Mouse (Mus musculus) heart, embryonic 14.5 days (tissue): ENCODE data around the gene Prnp. TPM values are rescaled to one million over a fixed set of nuclear protein-coding genes. Genes with fewer than 3 reads are reported as not detected.

ENCODE experiments used
- ATAC-seq: fragments of 200-750 bp; cut with Nextera tagmentation; 2 replicates; pipeline ENCODE4 v1.8.0; 2017; ENCODE audit warnings: low read depth, moderate TSS enrichment; ENCODE audit not compliant: insufficient number of reproducible peaks, insufficient read depth, low FRiP score
- H3K27ac ChIP-seq, 2 experiments: fragments of 200-500 bp in 1 of 2; fragments of 300-500 bp in 1 of 2; sonication (generic) in 1 of 2; replicated peaks in 1 of 2; 2 replicates each; pipeline ENCODE4 v1.5.1; 2012 to 2014; ENCODE audit warnings: low read depth in 2 of 2, low read length in 2 of 2, control low read depth in 1 of 2, mild to moderate bottlenecking in 1 of 2, mixed read lengths in 1 of 2; ENCODE audit not compliant: control insufficient read depth in 1 of 2, insufficient read depth in 1 of 2
- H3K27me3 ChIP-seq: fragments of 300-500 bp; sonication (generic); 2 replicates; pipeline ENCODE4 v1.6.1; 2014; ENCODE audit warnings: mild to moderate bottlenecking, low read length, control low read depth; ENCODE audit not compliant: control insufficient read depth, insufficient read depth
- H3K36me3 ChIP-seq: fragments of 300-500 bp; sonication (generic); 2 replicates; pipeline ENCODE4 v1.6.1; 2014; ENCODE audit warnings: mild to moderate bottlenecking, control low read depth, low read length, mixed read lengths; ENCODE audit not compliant: control insufficient read depth, insufficient read depth
- H3K4me1 ChIP-seq, 2 experiments: fragments of 200-500 bp in 1 of 2; fragments of 300-500 bp in 1 of 2; sonication (generic) in 1 of 2; 2 replicates each; pipeline ENCODE4 v1.6.1; 2012 to 2014; ENCODE audit warnings: low read length in 2 of 2, control low read depth in 1 of 2, mixed read lengths in 1 of 2; ENCODE audit not compliant: control insufficient read depth in 2 of 2, insufficient read depth in 2 of 2
- H3K4me2 ChIP-seq: fragments of 300-500 bp; sonication (generic); 2 replicates; pipeline ENCODE4 v1.6.1; 2014; ENCODE audit warnings: mild to moderate bottlenecking, low read length
- H3K4me3 ChIP-seq, 2 experiments: fragments of 200-500 bp in 1 of 2; fragments of 300-500 bp in 1 of 2; sonication (generic) in 1 of 2; 2 replicates each; pipeline ENCODE4 v1.5.1; 2012 to 2014; ENCODE audit warnings: low read length in 2 of 2, mild to moderate bottlenecking in 2 of 2, control low read depth in 1 of 2, low read depth in 1 of 2, moderate library complexity in 1 of 2; ENCODE audit not compliant: control insufficient read depth in 1 of 2, insufficient read depth in 1 of 2
- H3K9ac ChIP-seq: fragments of 300-500 bp; sonication (generic); 2 replicates; pipeline ENCODE4 v1.6.1; 2014; ENCODE audit warnings: mild to moderate bottlenecking, low read length
- H3K9me3 ChIP-seq: fragments of 300-500 bp; sonication (generic); 2 replicates; pipeline ENCODE4 v1.6.1; 2016; ENCODE audit warnings: low read length, control low read depth; ENCODE audit not compliant: control insufficient read depth
- WGBS: fragments of 180-500 bp; shearing (Covaris S2); extraction: QIAGEN DNeasy Blood & Tissue Kit; methylation state at CpG from one replicate; pipeline ENCODE4 v1.1.7; 2014; 5-methylcytosine and 5-hydroxymethylcytosine counted together
- polyA plus RNA-seq: library from polyadenylated mRNA; unstranded; fragments of >200 nt; fragmentation: Nextera tagmentation; extraction: Ambion mirVana; gene quantifications from 2 replicates; pipeline ENCODE4 v1.2.1, GENCODE M21; 2014

Prnp gene
- polyA plus RNA-seq, 1 experiment from 2014 or later: 75.7 TPM

- Histone ChIP-seq H3K4me1 (peaks cover 4 to 17% of the 10 kb centered on the region in 2 experiments), H3K4me3 (no peak overlapping the region), H3K27me3 (no peaks in the 10 kb centered on the region), H3K9ac (no peak overlapping the region), H3K27ac (no peak overlapping the region), H3K4me2 (no peak overlapping the region), H3K9me3 (no peaks in the 10 kb centered on the region), H3K36me3 (peaks cover 12% of the 10 kb centered on the region)
- 71% methylated on average over 7 of the region's 7 CpGs for WGBS
- no peak for ATAC-seq
Measured at GRCm38 (mm10) chr2:131932275-131932902, 22.7 kb downstream of the Prnp start.

GRCm38 (mm10) chr2:131933013-131933412 lies 23.3 kb downstream of the Prnp start:
- H3K4me2 ChIP-seq: no peak overlapping the region
- no peak overlapping the region for H3K9ac ChIP-seq
- no peak for ATAC-seq
- WGBS: 59% methylated on average over 6 of the region's 6 CpGs
- H3K36me3 ChIP-seq: peaks cover 15% of the 10 kb centered on the region
- H3K4me1 ChIP-seq: peaks cover 4 to 17% of the 10 kb centered on the region in 2 experiments
- no peaks in the 10 kb centered on the region for H3K27me3 ChIP-seq
- H3K4me3 ChIP-seq: no peak overlapping the region
- H3K9me3 ChIP-seq: no peaks in the 10 kb centered on the region
- H3K27ac ChIP-seq: no peak overlapping the region

GRCm38 (mm10) chr2:131933598-131933997 lies 23.9 kb downstream of the Prnp start:
- peaks cover 4 to 17% of the 10 kb centered on the region in 2 experiments for H3K4me1 ChIP-seq
- peaks cover 15% of the 10 kb centered on the region for H3K36me3 ChIP-seq
- H3K9ac ChIP-seq: no peak overlapping the region
- WGBS: 69% methylated on average over 3 of the region's 3 CpGs
- no peak overlapping the region for H3K4me3 ChIP-seq
- ATAC-seq: no peak
- H3K27me3 ChIP-seq: no peaks in the 10 kb centered on the region
- no peaks in the 10 kb centered on the region for H3K9me3 ChIP-seq
- H3K4me2 ChIP-seq: no peak overlapping the region
- H3K27ac ChIP-seq: no peak overlapping the region

- no peak overlapping the region for H3K4me2 ChIP-seq
- no peaks in the 10 kb centered on the region for H3K9me3 ChIP-seq
- no peak overlapping the region for H3K9ac ChIP-seq
- peaks cover 4 to 17% of the 10 kb centered on the region in 2 experiments for H3K4me1 ChIP-seq
- no peak for ATAC-seq
- peaks cover 15% of the 10 kb centered on the region for H3K36me3 ChIP-seq
- no peak overlapping the region for H3K4me3 ChIP-seq
- 92% methylated on average over 2 of the region's 2 CpGs for WGBS
- no peaks in the 10 kb centered on the region for H3K27me3 ChIP-seq
- H3K27ac ChIP-seq: no peak overlapping the region
Measured at GRCm38 (mm10) chr2:131934243-131934642, 24.5 kb downstream of the Prnp start.

- H3K4me2 ChIP-seq: no peak overlapping the region
- H3K27me3 ChIP-seq: no peaks in the 10 kb centered on the region
- no peak overlapping the region for H3K9ac ChIP-seq
- ATAC-seq: peak; percentile 28
- H3K27ac ChIP-seq: peak overlapping the region; percentile 15 to 55; a peak in 2 of 4 replicates
- WGBS: 40% methylated on average over 10 of the region's 10 CpGs
- H3K4me1 ChIP-seq: peaks cover 4 to 17% of the 10 kb centered on the region in 2 experiments
- no peak overlapping the region for H3K4me3 ChIP-seq
- peaks cover 15% of the 10 kb centered on the region for H3K36me3 ChIP-seq
- H3K9me3 ChIP-seq: no peaks in the 10 kb centered on the region
Measured at GRCm38 (mm10) chr2:131935390-131936105, 25.8 kb downstream of the Prnp start.

- 95% methylated on average over 10 of the region's 10 CpGs for WGBS
- Histone ChIP-seq H3K4me1 (peaks cover 4 to 17% of the 10 kb centered on the region in 2 experiments), H3K9ac (no peak overlapping the region), H3K36me3 (peaks cover 15% of the 10 kb centered on the region), H3K27ac (no peak overlapping the region), H3K9me3 (no peaks in the 10 kb centered on the region), H3K27me3 (no peaks in the 10 kb centered on the region), H3K4me3 (no peak overlapping the region), H3K4me2 (no peak overlapping the region)
- ATAC-seq: no peak
Measured at GRCm38 (mm10) chr2:131936410-131936809, 26.7 kb downstream of the Prnp start.

GRCm38 (mm10) chr2:131939404-131940111 lies 29.8 kb downstream of the Prnp start:
- Histone ChIP-seq H3K4me1 (peaks cover 4 to 7% of the 10 kb centered on the region in 2 experiments), H3K4me3 (no peak overlapping the region), H3K27me3 (no peaks in the 10 kb centered on the region), H3K4me2 (no peak overlapping the region), H3K9me3 (no peaks in the 10 kb centered on the region), H3K36me3 (peaks cover 15% of the 10 kb centered on the region), H3K27ac (no peak overlapping the region), H3K9ac (no peak overlapping the region)
- 37% methylated on average over 8 of the region's 8 CpGs for WGBS
- no peak for ATAC-seq
